Mouse (Mus musculus) embryonic fibroblast, embryonic 13.5 days (primary cell): Measurements from ENCODE around the gene Ndufs2.

Source experiments
- CTCF ChIP-seq: IDR thresholded peaks from 2 replicates; pipeline ENCODE4 v1.5.1; 2011; ENCODE audit warnings: mild to moderate bottlenecking, control low read depth, low read length, moderate library complexity, borderline replicate concordance; ENCODE audit not compliant: insufficient read depth
- POLR2A ChIP-seq: IDR thresholded peaks from 2 replicates; pipeline ENCODE4 v1.6.1; 2011; ENCODE audit warnings: low read depth, mild to moderate bottlenecking, control low read depth, low read length, moderate library complexity

DNA sequence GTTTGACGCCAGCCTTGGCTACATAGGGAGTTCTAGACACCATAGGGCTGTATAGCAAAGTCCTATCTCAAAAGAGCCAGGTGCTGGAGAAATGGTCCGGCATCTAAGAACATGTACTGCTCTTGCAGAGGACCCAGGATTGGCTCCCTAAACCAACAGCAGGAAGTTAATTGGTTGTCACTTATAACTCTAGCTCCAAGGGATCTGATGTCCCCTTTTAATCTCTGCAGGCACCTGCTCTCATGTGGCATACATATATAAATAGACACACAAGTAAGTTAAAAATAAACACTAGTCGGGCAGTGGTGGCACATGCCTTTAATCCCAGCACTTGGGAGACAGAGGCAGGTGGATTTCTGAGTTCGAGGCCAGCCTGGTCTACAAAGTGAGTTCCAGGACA is 15.4 kb downstream of the Ndufs2 start:
- TF ChIP-seq CTCF (no peak), POLR2A (no peak)
